ENCODE assay signal across 21 mouse cellular contexts in genomic region chr17:45459062-45459461, GRCm38 (mm10). TPM values are rescaled to one million over a fixed set of nuclear protein-coding genes. Genes with fewer than 3 reads are reported as not detected.
DNase-seq lines count a peak whose midpoint lies in the region; TF ChIP-seq lines count a peak whose summit lies in the region.
"Had no signal": no experiment of that assay in that cellular context is flagged by ENCODE, and none has a peak within 500 bp of the region (broad histone marks: within the 10 kb centered on the region; RNA-seq: fewer than 3 reads in every experiment).

No protein-coding gene starts in this region.

- no peak for DNase-seq in ES-E14 (ENCODE audit: low read depth, low spot score)
- DNase-seq in kidney, postnatal 4 days, result no peak
- DNase-seq in embryo, embryonic 9.5 days (ENCODE audit: extremely low spot score), result no peak
- no peak for DNase-seq in layer of hippocampus, postnatal 14 days (ENCODE audit: low spot score in 2 of 2)
- DNase-seq: adrenal gland, adult 2 months; adrenal gland, postnatal 10 days; adrenal gland, postnatal 25 days; cerebellum, adult 11 months; cerebellum, adult 18-20 months; cerebellum, adult 8-10 months; cerebellum, adult 9-11 months; cerebellum, postnatal 14 days; cerebellum, postnatal 36 days; embryo, embryonic 11 days; forebrain, postnatal 0 days had no signal

- in situ Hi-C loops in ES-E14 (cut with MboI; ENCODE audit: low sequenced_read_pairs in 2 of 2, unreplicated experiment in 2 of 2), result no loop called here

- no peaks in the 10 kb centered on the region for H3K27me3 ChIP-seq in E14TG2a.4 (ENCODE audit: insufficient read depth, low read length)
- no peaks in the 10 kb centered on the region for H3K27me3 ChIP-seq in ES-Bruce4 (ENCODE audit: control insufficient read depth, insufficient read depth, low read length, poor library complexity, severe bottlenecking)
- H3K27me3 ChIP-seq: embryonic facial prominence, embryonic 12.5 days; forebrain, embryonic 13.5 days; forebrain, embryonic 15.5 days had no signal

- TF ChIP-seq POLR2A in ES-Bruce4 (IDR thresholded peaks at IDR 0.05; ENCODE audit: insufficient read depth, low read length), result no peak

- peak; percentile 93 for TF ChIP-seq EP300 in ES-Bruce4 (IDR thresholded peaks at IDR 0.05; ENCODE audit: insufficient read depth, low read depth, low read length)

- H3K4me3 ChIP-seq in E14TG2a.4 (replicated peaks; ENCODE audit: low read length) (peak overlapping the region; percentile 79), ES-Bruce4 (ENCODE audit: low read depth, low read length) (peak overlapping the region; percentile 21), ES-E14 (ENCODE audit: insufficient read depth in 1 of 2, low read depth in 1 of 2, low read length in 2 of 2, poor library complexity in 1 of 2, severe bottlenecking in 1 of 2) (peak overlapping the region in 1 of 2 experiments; percentile 56; a peak in 2 of 4 replicates)
- H3K4me3 ChIP-seq: embryonic facial prominence, embryonic 10.5 days; embryonic facial prominence, embryonic 12.5 days; forebrain, embryonic 13.5 days; forebrain, embryonic 15.5 days had no signal

- no peak for TF ChIP-seq CTCF in E14TG2a.4 (conservative IDR thresholded peaks at IDR 0.05; ENCODE audit: low read length)
- no peak for TF ChIP-seq CTCF in ES-Bruce4 (IDR thresholded peaks at IDR 0.05; ENCODE audit: low read depth, low read length)

- H3K9ac ChIP-seq in ES-Bruce4 (ENCODE audit: low read depth, poor library complexity, severe bottlenecking) (peak overlapping the region; percentile 41), ES-E14 (ENCODE audit: insufficient read depth, low read depth, low read length, poor library complexity, severe bottlenecking) (peak overlapping the region; percentile 50; the same call in 1 of the 2 replicates)
- H3K9ac ChIP-seq: embryonic facial prominence, embryonic 12.5 days; forebrain, embryonic 13.5 days; forebrain, embryonic 15.5 days; forebrain, postnatal 0 days had no signal

- H3K4me1 ChIP-seq in E14TG2a.4 (replicated peaks; ENCODE audit: low read depth, low read length) (peaks cover 77% of the 10 kb centered on the region), ES-Bruce4 (ENCODE audit: control insufficient read depth, insufficient read depth, low read length) (peaks cover 7% of the 10 kb centered on the region), ES-E14 (ENCODE audit: control insufficient read depth in 2 of 2, insufficient read depth in 2 of 2, low read length in 2 of 2, poor library complexity in 1 of 2) (peaks cover 14 to 17% of the 10 kb centered on the region in 2 experiments)
- H3K4me1 ChIP-seq: embryonic facial prominence, embryonic 12.5 days had no signal

- H3K9me3 ChIP-seq in E14TG2a.4 (ENCODE audit: low read length) (no peaks in the 10 kb centered on the region), ES-Bruce4 (replicated peaks; ENCODE audit: control insufficient read depth, insufficient read depth, low read length, poor library complexity, severe bottlenecking) (no peaks in the 10 kb centered on the region), ES-E14 (ENCODE audit: control insufficient read depth, insufficient read depth, low read depth, low read length) (no peaks in the 10 kb centered on the region)
- H3K9me3 ChIP-seq: embryonic facial prominence, embryonic 10.5 days; embryonic facial prominence, embryonic 12.5 days; forebrain, embryonic 13.5 days; forebrain, embryonic 15.5 days had no signal

- H3K36me3 ChIP-seq in E14TG2a.4 (ENCODE audit: insufficient read depth, low read length) (peaks cover 38% of the 10 kb centered on the region), ES-Bruce4 (ENCODE audit: control insufficient read depth, insufficient read depth, low read length, poor library complexity, severe bottlenecking) (no peaks in the 10 kb centered on the region), ES-E14 (ENCODE audit: control insufficient read depth, insufficient read depth, low read length, poor library complexity, severe bottlenecking) (no peaks in the 10 kb centered on the region; the same call in 1 of the 2 replicates)
- H3K36me3 ChIP-seq: embryonic facial prominence, embryonic 10.5 days; embryonic facial prominence, embryonic 12.5 days; forebrain, embryonic 15.5 days had no signal

- H3K27ac ChIP-seq in ES-Bruce4 (ENCODE audit: insufficient read depth, low read length), result peak overlapping the region; percentile 98
- H3K27ac ChIP-seq in ES-E14 (ENCODE audit: insufficient read depth, low read depth, low read length, poor library complexity, severe bottlenecking), result peak overlapping the region; percentile 98
- H3K27ac ChIP-seq: embryonic facial prominence, embryonic 10.5 days; embryonic facial prominence, embryonic 12.5 days; forebrain, embryonic 13.5 days; forebrain, embryonic 15.5 days had no signal

TF ChIP-seq in ES-E14, 5 proteins besides CTCF, POLR2A, EP300 and RAD21:
- TF ChIP-seq HCFC1 (IDR thresholded peaks at IDR 0.05; ENCODE audit: borderline replicate concordance, insufficient read depth, low read length) (no peak), CHD2 (IDR thresholded peaks at IDR 0.05; ENCODE audit: low read depth, low read length) (no peak), ZNF384 (IDR thresholded peaks at IDR 0.05; ENCODE audit: low read depth, low read length) (no peak), MAFK (IDR thresholded peaks at IDR 0.05; ENCODE audit: insufficient read depth, low read depth, low read length) (no peak), ZC3H11A (IDR thresholded peaks at IDR 0.05; ENCODE audit: borderline replicate concordance, low read depth, low read length) (no peak)

RNA-seq across cellular contexts. Expression of gene Spats1, which starts 16.2 kb away (rescaled TPM):
- 3.0 and 3.2 TPM in 2 replicates for polyA plus RNA-seq in ES-Bruce4 (2011; ENCODE audit: insufficient read depth, insufficient read length, low read depth, missing spikeins)
- 8.5 and 9.7 TPM in 2 replicates for total RNA-seq in ES-E14 (2012; rRNA removed)
- 1 to 10 TPM; 5.0 to 5.4 TPM for total RNA-seq in layer of hippocampus, postnatal 14 days (2021)
- total RNA-seq: adrenal gland, adult 2 months had no signal

RNA-seq across cellular contexts. Expression of gene Cdc5l, which starts 25.5 kb away (rescaled TPM):
- 135 and 137 TPM in 2 replicates for polyA plus RNA-seq in ES-Bruce4 (2011; ENCODE audit: insufficient read depth, insufficient read length, low read depth, missing spikeins)
- 116 and 125 TPM in 2 replicates for total RNA-seq in ES-E14 (2012; rRNA removed)
- total RNA-seq in layer of hippocampus, postnatal 14 days (2021), result 10 to 100 TPM; 47.0 to 50.2 TPM

RNA-seq across cellular contexts. Expression of gene Aars2, which starts 47.6 kb away (rescaled TPM):
- polyA plus RNA-seq in ES-Bruce4 (2011; ENCODE audit: insufficient read depth, insufficient read length, low read depth, missing spikeins), result 18.1 and 19.0 TPM in 2 replicates
- 36.6 and 60.9 TPM in 2 replicates for total RNA-seq in ES-E14 (2012; rRNA removed)
- total RNA-seq in layer of hippocampus, postnatal 14 days (2021), result 10 to 100 TPM; 20.4 to 24.2 TPM
